Mouse (Mus musculus) frontal cortex, postnatal 25 days (tissue): ENCODE data around the gene Fndc10.
"Not testable (repeated sequence)": the region's sequence is repeated elsewhere in the genome, so short reads cannot be mapped to it uniquely, and the experiment has no call there.

Experiments
- DNase-seq, 2 experiments: peaks; one replicate each; pipeline ENCODE4 v3.0.0; 2022; ENCODE audit warnings: low spot score in 2 of 2

Gene Fndc10

GRCm38 (mm10) chr4:155735788-155736187 lies 41.6 kb downstream of the Fndc10 start:
- DNase-seq, result no peak

DNA sequence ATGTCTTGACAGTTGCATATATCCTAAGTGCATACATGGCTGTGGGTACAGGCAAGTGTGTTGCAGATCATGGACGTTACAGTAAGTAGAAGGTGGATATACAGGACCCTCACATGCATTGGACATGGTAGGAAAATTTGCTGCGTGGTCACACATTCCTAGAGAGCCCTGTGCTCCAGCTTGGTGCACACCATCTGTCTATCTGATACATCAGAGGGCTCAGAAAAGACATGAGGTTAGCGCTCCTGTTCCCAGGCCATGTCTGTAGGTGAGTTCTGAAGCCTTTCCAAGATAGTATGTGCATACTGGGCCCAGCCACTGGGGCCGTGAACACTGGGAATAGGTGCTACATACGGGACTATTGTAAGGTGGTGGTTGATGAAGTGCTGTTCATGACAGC lies 42.3 kb downstream of the Fndc10 start:
- DNase-seq, result no peak

DNA sequence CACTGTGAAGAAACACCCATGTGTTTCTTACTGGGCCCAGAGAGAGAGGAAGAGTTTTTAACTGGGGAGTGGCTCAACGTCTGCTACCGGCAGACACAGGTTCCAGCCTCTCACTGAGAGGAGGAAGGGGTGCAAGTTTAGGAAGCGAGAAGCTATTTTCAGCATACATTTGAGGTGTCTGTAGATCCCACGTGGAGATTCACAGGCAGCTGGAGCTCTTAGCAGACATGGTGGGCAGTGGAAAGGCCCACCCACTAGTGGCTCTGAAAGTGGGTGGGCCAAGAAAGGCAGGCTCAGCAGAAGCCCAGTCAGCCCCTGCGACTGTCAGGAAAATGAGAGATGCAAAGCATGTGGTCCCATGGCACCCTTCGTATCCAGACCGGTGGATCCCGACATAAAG lies 44.1 kb downstream of the Fndc10 start:
- no peak for DNase-seq

GRCm38 (mm10) chr4:155739152-155739551 lies 45.0 kb downstream of the Fndc10 start:
- DNase-seq, result no peak

DNA sequence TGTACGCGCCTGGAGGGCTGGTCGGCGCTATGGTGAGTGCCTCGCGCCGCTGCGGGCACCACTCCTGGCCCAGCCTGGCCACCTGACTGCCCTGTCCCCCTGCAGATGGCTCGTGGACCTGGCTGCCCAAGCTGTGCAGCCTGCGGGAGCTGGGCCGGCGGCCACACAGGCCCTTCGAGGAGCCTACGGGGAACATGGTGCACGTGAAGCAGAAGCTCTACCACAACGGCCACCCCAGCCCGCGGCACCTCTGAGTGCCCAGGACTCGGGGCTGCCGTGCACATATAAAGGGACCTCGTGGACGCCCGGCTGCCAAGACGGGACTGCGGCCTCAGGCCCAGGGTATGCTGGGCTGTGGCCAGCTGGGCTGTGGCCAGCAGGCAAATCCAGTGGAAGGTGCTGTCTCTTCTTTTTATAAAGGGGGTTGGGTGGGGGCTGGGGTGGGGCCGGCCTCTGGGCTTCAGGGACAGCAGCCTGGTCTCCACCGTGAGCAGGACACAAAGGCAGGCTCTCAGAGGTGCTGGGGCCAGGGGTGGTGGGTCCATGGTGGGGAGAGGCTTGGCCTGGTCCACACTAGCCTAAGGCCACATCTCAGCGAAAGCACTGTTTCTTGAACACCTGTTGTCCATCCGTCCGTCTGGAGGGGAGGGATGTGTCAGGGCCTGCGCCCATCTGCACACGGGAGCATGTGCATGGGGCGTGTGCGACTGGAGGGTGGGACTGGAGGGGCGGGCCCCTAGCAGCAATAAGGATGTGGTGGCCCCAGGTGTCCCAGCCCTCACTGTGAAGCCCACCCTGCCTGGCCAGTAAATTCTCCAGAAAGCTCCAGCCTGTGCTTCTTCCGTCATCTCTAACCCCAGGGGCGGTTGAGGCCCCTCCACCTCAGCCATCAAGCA lies 45.8 kb downstream of the Fndc10 start:
- DNase-seq, result no peak

DNA sequence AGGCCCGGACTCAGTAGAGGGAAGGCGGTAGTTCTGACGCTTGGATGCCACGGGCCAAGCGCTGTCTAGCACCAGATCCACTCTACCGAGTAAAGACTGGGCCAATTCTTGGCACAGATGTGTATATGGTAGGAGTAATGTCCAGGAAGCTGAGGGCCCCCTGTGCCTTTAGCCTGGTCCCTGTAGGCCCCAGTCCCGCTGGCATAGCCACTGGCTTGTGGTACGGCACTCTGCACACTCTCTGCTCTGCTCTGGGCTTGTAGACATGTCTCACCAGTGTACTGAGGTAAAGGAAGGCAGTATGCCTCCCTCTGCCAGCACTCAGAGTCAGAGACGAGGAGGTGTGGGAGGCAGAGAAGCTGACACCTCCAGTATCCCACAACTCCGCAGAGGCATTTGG lies 46.5 kb downstream of the Fndc10 start:
- not testable (repeated sequence) for DNase-seq

DNA sequence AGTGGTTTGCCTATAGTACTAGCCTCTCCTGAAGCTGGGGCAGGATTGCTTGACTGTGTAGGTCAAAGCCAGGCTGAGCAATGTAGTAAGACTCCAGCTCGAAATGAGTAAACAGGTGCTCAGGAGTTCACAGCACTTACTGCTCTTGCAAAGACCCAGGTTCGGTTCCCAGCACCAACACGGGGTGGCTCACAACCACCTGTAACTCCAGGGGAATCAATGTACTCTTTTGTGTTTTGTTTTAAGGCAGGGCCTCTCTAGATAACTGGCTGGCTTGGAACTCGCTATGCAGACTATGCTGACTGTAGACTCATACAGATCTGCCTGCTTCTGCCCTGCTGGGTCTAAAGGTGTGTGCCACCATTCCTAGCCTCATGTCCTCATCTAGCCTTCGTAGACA lies 48.5 kb downstream of the Fndc10 start:
- DNase-seq, result no peak

GRCm38 (mm10) chr4:155744474-155744873 lies 50.3 kb downstream of the Fndc10 start:
- DNase-seq, result no peak

- DNase-seq, result no peak
Measured at GRCm38 (mm10) chr4:155745136-155745535, 51.0 kb downstream of the Fndc10 start.
